Mouse (Mus musculus): ENCODE measurements at regions not wholly inside any gene's neighbourhood (a gene's known extent, or its start where the extent isn't known, plus 50 kb on each side); places are given as distances from the start of the nearest gene placed in this dataset.

DNA sequence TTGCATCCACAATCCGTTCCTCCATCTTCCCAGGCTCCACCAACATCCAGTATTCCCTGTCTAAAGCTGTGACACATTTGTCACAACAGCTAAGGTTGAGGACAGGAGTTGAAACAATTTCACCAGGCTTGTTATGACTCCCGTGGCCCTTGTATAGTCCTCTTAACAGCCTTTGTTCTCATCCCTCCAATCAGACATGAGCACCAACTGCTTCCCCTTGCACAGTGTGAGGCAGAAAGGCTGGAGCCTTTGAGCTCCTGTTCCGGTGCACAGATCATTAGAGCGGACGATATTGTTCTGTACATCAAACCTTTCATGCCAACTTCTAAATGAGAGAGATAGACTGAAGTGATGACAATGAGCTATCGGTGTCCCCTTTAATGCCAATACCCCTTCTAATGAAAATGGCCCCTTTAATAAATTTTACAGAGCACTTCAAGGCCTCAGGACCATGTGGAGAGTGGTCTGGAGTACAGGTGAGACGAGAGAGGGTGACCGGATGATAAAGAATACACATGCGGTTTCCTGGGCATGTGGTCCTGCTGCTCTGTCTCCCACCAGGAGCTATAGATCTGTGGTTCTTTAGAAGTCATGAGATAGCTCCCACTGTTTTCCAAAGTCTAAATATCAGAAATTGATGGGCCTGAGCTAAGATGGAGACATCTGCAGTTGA lies 161.8 kb upstream of the Tmco5 start:
- 77% methylated on average over 9 of the region's 9 CpGs for WGBS
- Histone ChIP-seq H3K27me3 (no peaks in the 10 kb centered on the region), H3K9ac (no peak overlapping the region), H3K4me1 (no peaks in the 10 kb centered on the region), H3K4me2 (replicated peaks) (no peak overlapping the region), H3K27ac (no peak overlapping the region), H3K36me3 (no peaks in the 10 kb centered on the region), H3K4me3 (no peak overlapping the region), H3K9me3 (no peaks in the 10 kb centered on the region)
- no peak for ATAC-seq (ENCODE audit: insufficient number of reproducible peaks, insufficient read depth, low FRiP score, low TSS enrichment)

DNA sequence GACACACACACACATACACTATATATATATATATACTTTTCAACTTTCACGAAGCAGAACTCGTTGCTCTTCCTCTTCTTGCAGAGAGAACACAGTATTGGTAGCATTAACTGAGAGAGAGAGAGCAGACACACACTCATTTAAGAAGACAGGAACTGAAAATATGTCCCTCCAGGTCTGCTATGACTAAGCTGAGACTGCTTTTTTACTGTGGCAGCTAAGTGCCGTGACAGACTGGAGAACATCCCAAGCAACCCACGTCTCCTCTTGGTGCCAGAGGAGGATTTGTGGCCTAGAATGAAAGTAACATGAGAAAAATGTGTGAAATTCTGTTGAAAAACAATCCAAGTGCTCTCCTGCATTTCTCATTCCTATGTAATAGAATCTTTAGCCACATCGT lies 159.9 kb upstream of the Tmco5 start:
- Histone ChIP-seq H3K27ac (no peak overlapping the region), H3K4me1 (no peaks in the 10 kb centered on the region), H3K27me3 (no peaks in the 10 kb centered on the region), H3K9me3 (no peaks in the 10 kb centered on the region), H3K4me2 (replicated peaks) (no peak overlapping the region), H3K9ac (no peak overlapping the region), H3K4me3 (no peak overlapping the region), H3K36me3 (no peaks in the 10 kb centered on the region)
- 89% methylated on average over 5 of the region's 5 CpGs for WGBS
- ATAC-seq (ENCODE audit: insufficient number of reproducible peaks, insufficient read depth, low FRiP score, low TSS enrichment), result no peak

DNA sequence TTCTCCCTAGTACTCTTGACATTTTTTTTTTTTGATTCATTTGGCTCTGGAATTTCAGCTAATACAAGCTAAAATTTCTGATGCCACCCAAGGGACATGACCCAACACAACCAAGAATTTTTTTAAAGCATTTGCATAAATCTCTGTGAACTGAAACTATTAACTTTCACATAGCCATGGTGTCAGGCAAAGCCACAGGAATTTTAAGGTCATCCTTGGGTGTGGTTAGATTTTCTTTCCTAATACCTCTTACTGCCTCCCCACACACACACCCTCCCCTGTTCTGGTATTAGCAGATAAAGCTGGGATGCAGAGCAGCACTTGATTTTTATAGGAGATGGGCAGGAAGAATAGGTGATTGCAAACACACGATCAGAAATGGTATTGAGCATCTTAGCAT lies 150.9 kb upstream of the Tmco5 start:
- H3K36me3 ChIP-seq, result no peaks in the 10 kb centered on the region
- H3K27me3 ChIP-seq, result no peaks in the 10 kb centered on the region
- no peak overlapping the region for H3K4me3 ChIP-seq
- no peak overlapping the region for H3K27ac ChIP-seq
- ATAC-seq (ENCODE audit: insufficient number of reproducible peaks, insufficient read depth, low FRiP score, low TSS enrichment), result no peak
- no peaks in the 10 kb centered on the region for H3K4me1 ChIP-seq
- no peaks in the 10 kb centered on the region for H3K9me3 ChIP-seq
- H3K4me2 ChIP-seq (replicated peaks), result no peak overlapping the region
- 59% methylated on average over 1 of the region's 1 CpGs for WGBS
- no peak overlapping the region for H3K9ac ChIP-seq

DNA sequence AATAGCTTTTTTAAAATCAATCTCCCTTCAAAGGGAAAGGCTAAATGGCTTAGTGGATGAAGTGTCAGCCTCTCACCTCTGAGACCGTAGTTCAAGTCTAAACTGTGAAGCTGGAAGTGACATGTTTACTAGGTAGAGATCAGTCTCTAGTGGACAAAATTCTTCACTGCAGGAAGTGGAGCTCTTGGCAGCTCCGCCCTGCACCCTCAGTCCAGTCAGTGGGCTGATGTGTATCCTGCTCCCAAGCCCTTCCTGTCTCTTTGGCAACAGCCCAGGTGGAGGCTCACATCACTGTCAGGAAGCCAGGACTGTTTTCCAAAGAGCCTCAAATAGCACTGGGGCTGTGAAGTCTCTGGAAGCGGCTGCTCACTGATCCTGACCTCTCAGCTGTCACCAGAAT lies 142.8 kb upstream of the Tmco5 start:
- 44% methylated on average over 3 of the region's 3 CpGs for WGBS

DNA sequence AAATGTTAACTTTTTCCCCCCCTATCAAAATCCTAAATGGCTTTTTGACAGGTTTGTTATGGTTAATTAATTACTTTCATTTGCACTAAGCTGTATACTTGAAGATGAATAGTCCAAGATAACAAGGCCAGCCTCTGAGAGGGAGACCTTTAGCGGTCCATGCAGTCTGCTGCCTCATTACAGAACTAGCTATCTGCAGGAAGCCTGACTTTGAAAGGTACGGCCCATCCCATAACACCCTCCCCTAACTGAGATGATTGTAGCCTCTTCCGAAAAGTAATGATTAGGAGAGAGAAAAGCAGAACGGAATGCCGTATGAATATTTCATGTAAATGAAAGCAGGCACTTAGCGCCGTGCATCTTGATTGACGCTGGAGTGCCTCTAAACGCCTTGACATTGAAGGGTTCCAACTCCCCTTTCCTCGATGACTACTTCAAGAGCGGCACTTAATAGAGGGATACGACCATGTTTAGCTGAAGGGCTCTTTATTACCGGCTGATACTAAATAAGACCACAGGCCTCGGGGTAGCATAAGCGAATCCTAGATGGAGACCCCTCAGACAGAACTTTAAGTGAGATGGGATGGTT lies 109.9 kb upstream of the Tmco5 start:
- 83% methylated on average over 15 of the region's 15 CpGs for WGBS
- Histone ChIP-seq H3K4me2 (replicated peaks) (no peak overlapping the region), H3K27ac (no peak overlapping the region), H3K9me3 (no peaks in the 10 kb centered on the region), H3K4me3 (no peak overlapping the region), H3K27me3 (no peaks in the 10 kb centered on the region), H3K9ac (no peak overlapping the region), H3K36me3 (no peaks in the 10 kb centered on the region), H3K4me1 (no peaks in the 10 kb centered on the region)
- no peak for ATAC-seq (ENCODE audit: insufficient number of reproducible peaks, insufficient read depth, low FRiP score, low TSS enrichment)

More for the DNA sequence above, 142.8 kb upstream of the Tmco5 start:
- no peak overlapping the region for H3K27ac ChIP-seq
- no peaks in the 10 kb centered on the region for H3K4me1 ChIP-seq
- H3K27me3 ChIP-seq, result no peaks in the 10 kb centered on the region
- no peak overlapping the region for H3K9ac ChIP-seq
- H3K9me3 ChIP-seq, result no peaks in the 10 kb centered on the region
- no peak for ATAC-seq (ENCODE audit: insufficient number of reproducible peaks, insufficient read depth, low FRiP score, low TSS enrichment)
- no peaks in the 10 kb centered on the region for H3K36me3 ChIP-seq
- H3K4me2 ChIP-seq (replicated peaks), result no peak overlapping the region
- no peak overlapping the region for H3K4me3 ChIP-seq

DNA sequence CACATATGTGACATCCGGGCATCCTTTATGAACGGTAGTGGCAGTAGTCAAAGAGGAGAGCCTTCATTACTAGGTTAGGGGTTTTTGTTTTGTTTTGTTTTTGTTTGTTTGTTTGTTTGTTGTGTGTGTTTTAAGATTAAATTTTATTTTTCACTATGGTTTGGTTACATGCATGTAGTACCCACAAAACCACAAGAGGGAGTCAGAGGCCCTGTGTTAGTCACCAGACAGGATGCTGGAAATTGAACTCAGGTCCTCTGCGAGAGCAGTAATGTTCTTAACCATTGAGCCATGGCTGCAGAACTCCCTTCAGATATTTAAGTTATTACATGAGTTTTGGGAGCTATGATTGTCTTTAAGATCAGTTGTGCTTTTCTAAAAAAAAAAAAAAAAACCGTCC lies 109.3 kb upstream of the Tmco5 start:
- no peaks in the 10 kb centered on the region for H3K27me3 ChIP-seq
- no peak overlapping the region for H3K4me2 ChIP-seq (replicated peaks)
- no peak overlapping the region for H3K27ac ChIP-seq
- no peak overlapping the region for H3K9ac ChIP-seq
- H3K4me1 ChIP-seq, result no peaks in the 10 kb centered on the region
- WGBS, result 85% methylated on average over 4 of the region's 4 CpGs
- no peaks in the 10 kb centered on the region for H3K9me3 ChIP-seq
- no peak overlapping the region for H3K4me3 ChIP-seq
- no peak for ATAC-seq (ENCODE audit: insufficient number of reproducible peaks, insufficient read depth, low FRiP score, low TSS enrichment)
- H3K36me3 ChIP-seq, result no peaks in the 10 kb centered on the region

DNA sequence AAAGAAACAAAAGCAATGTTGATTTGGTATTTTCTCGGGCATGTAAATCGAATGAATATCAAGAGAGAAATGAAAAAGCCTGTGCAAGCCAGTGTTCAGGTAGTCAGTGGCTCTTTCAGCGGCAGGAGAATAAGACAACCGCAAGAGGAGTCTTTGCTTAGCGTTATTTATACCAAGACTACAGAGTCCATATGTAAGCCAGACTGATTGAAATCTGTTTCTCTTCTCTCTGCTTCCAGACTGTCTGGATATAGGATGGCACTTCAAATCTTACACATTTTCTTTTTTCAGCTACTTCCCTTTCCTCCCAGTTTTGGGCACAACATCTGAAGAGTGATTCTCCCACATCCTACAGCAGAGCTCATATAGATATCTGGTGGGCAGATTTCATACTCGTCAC lies 105.9 kb upstream of the Tmco5 start:
- Histone ChIP-seq H3K9me3 (no peaks in the 10 kb centered on the region), H3K9ac (no peak overlapping the region), H3K27ac (no peak overlapping the region), H3K4me3 (no peak overlapping the region), H3K4me1 (no peaks in the 10 kb centered on the region), H3K36me3 (no peaks in the 10 kb centered on the region), H3K27me3 (no peaks in the 10 kb centered on the region), H3K4me2 (replicated peaks) (no peak overlapping the region)
- WGBS, result 81% methylated on average over 6 of the region's 6 CpGs
- ATAC-seq (ENCODE audit: insufficient number of reproducible peaks, insufficient read depth, low FRiP score, low TSS enrichment), result no peak

DNA sequence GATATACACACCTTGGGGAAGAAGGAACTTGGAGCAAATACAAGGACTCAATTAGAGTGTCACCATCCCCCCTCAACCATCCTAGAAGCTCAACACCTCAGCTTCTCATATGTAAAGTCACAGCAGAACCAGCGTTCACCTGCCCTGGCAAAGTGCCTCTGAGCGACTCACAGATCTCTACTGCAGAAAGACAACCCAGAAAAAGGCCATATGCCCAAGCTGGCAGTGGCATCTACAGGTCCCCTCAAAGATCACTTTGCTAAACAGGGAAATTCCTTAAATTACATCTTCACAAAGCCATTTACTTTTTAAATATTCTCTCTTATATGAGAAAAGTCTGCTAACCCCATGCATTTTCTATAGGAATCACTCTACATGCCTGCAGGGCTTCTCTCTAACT lies 78.3 kb upstream of the Tmco5 start:
- ATAC-seq (ENCODE audit: insufficient number of reproducible peaks, insufficient read depth, low FRiP score, low TSS enrichment), result no peak
- H3K9ac ChIP-seq, result no peak overlapping the region
- WGBS, result 91% methylated on average over 2 of the region's 2 CpGs
- H3K36me3 ChIP-seq, result no peaks in the 10 kb centered on the region
- H3K27ac ChIP-seq, result no peak overlapping the region
- H3K4me2 ChIP-seq (replicated peaks), result no peak overlapping the region
- H3K9me3 ChIP-seq, result no peaks in the 10 kb centered on the region
- no peak overlapping the region for H3K4me3 ChIP-seq
- H3K4me1 ChIP-seq, result no peaks in the 10 kb centered on the region
- H3K27me3 ChIP-seq, result no peaks in the 10 kb centered on the region

DNA sequence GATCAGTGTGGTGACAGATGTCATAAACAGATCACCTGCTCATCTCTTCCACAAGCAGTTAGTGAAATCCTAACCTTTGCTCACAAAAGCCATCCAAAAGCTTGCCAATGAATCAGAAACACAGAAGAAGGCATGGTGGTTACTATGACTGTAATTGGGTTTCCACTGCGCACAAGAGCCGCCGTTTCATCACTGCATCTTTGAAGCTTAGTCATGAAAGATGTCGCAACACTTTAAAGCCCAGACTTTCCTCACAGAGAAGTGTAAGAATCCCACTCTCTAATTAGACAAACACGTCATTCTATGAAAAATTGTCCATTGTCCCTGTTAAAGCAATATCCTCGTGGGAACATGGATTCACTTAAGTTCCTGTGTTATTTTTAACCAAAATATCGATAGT lies 76.9 kb upstream of the Tmco5 start:
- 90% methylated on average over 7 of the region's 7 CpGs for WGBS
- H3K36me3 ChIP-seq, result no peaks in the 10 kb centered on the region
- no peaks in the 10 kb centered on the region for H3K4me1 ChIP-seq
- no peak overlapping the region for H3K4me2 ChIP-seq (replicated peaks)
- no peak for ATAC-seq (ENCODE audit: insufficient number of reproducible peaks, insufficient read depth, low FRiP score, low TSS enrichment)
- H3K9me3 ChIP-seq, result no peaks in the 10 kb centered on the region
- no peak overlapping the region for H3K27ac ChIP-seq
- no peaks in the 10 kb centered on the region for H3K27me3 ChIP-seq
- no peak overlapping the region for H3K4me3 ChIP-seq
- H3K9ac ChIP-seq, result no peak overlapping the region

DNA sequence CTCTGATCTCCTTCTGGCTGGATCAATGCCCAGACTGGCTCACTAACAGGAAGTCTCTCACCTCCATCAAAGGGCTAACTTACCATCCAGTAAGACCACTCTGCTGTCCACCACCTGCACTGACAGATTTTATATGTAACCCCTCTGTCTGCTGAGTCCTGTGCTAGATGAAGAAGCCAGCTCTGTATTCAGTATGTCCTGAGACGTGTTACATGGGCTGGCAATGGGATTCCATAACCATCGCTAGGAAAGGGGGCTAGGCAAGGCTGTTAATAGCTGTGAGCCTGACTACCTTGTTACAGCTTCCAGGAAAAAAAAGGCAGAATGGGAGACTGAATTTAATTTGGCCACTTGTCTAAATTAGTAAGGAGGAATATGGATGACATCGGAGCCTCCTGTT lies 71.3 kb upstream of the Tmco5 start:
- no peaks in the 10 kb centered on the region for H3K4me1 ChIP-seq
- no peaks in the 10 kb centered on the region for H3K27me3 ChIP-seq
- H3K4me2 ChIP-seq (replicated peaks), result no peak overlapping the region
- no peaks in the 10 kb centered on the region for H3K36me3 ChIP-seq
- no peaks in the 10 kb centered on the region for H3K9me3 ChIP-seq
- no peak overlapping the region for H3K4me3 ChIP-seq
- 73% methylated on average over 3 of the region's 3 CpGs for WGBS
- H3K9ac ChIP-seq, result no peak overlapping the region
- no peak for ATAC-seq (ENCODE audit: insufficient number of reproducible peaks, insufficient read depth, low FRiP score, low TSS enrichment)
- no peak overlapping the region for H3K27ac ChIP-seq

DNA sequence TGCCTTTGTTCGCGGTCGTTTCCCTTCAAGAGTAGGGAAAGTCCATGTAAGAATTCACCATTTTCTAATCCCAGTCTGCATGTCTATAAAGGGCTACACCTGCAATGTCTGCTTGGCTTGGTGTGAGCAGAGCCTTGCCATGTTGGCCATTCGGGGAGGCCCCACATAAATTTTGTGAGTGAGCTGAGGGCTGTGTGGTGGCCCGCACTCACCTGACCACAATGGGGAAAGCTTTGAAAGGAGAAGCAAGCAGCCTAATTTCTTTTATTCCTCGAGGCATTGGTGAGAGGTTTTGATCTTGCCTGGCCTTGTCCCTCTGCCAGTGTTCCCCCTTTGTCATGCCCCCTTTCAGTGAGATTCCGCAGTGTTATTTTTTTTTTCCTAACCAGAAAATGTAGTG lies 70.9 kb upstream of the Tmco5 start:
- no peak for ATAC-seq (ENCODE audit: insufficient number of reproducible peaks, insufficient read depth, low FRiP score, low TSS enrichment)
- WGBS, result 74% methylated on average over 7 of the region's 7 CpGs

DNA sequence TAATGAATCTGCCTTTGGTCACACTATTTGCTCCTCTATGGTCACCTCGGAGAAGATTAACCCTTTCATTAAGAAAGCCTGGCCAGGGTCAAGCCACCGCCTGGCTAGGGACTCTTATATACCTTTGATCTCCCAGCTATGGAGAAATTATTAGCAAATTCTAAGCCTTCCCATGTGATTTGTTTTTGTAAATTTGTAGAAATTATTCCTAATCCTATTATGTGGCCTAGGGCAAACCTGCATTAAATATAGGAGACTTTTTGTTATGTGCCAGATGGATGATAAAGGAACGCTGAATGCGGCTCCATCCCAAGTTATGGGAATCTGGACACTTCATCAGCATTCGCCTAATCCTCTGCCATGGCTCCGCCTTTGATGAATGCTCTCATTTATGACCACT lies 70.4 kb upstream of the Tmco5 start:
- no peak overlapping the region for H3K4me2 ChIP-seq (replicated peaks)
- 75% methylated on average over 6 of the region's 6 CpGs for WGBS

More for the DNA sequence above, 70.9 kb upstream of the Tmco5 start:
- Histone ChIP-seq H3K9ac (no peak overlapping the region), H3K27ac (no peak overlapping the region), H3K4me2 (replicated peaks) (no peak overlapping the region), H3K27me3 (no peaks in the 10 kb centered on the region), H3K36me3 (no peaks in the 10 kb centered on the region), H3K4me1 (no peaks in the 10 kb centered on the region), H3K4me3 (no peak overlapping the region), H3K9me3 (no peaks in the 10 kb centered on the region)

More for the DNA sequence above, 70.4 kb upstream of the Tmco5 start:
- no peak for ATAC-seq (ENCODE audit: insufficient number of reproducible peaks, insufficient read depth, low FRiP score, low TSS enrichment)
- Histone ChIP-seq H3K9me3 (no peaks in the 10 kb centered on the region), H3K27me3 (no peaks in the 10 kb centered on the region), H3K4me1 (peaks cover 2% of the 10 kb centered on the region; the same call in 1 of the 2 replicates), H3K9ac (no peak overlapping the region), H3K36me3 (no peaks in the 10 kb centered on the region), H3K27ac (no peak overlapping the region), H3K4me3 (no peak overlapping the region)
